Mouse (Mus musculus) limb, embryonic 10.5 days (tissue): ENCODE measurements around the gene Cldn34d. TPM values are rescaled to one million over a fixed set of nuclear protein-coding genes. Genes with fewer than 3 reads are reported as not detected.

ENCODE experiments used
- DNase-seq: peaks from one replicate; pipeline ENCODE4 v3.0.0-alpha.2; 2017; ENCODE audit warnings: low spot score
- H3K27ac ChIP-seq: fragments of 300-500 bp; sonication (generic); 2 replicates; pipeline ENCODE4 v1.5.1; 2016; ENCODE audit warnings: mild to moderate bottlenecking
- H3K27me3 ChIP-seq: fragments of 300-500 bp; sonication (generic); 2 replicates; pipeline ENCODE4 v1.6.1; 2016; ENCODE audit warnings: low read depth, mild to moderate bottlenecking; ENCODE audit not compliant: poor library complexity, severe bottlenecking
- H3K36me3 ChIP-seq: fragments of 300-500 bp; sonication (generic); 2 replicates; pipeline ENCODE4 v1.6.1; 2016; ENCODE audit warnings: mild to moderate bottlenecking, moderate library complexity
- H3K4me1 ChIP-seq: fragments of 300-500 bp; sonication (generic); 2 replicates; pipeline ENCODE4 v1.6.1; 2016
- H3K4me3 ChIP-seq: fragments of 300-500 bp; sonication (generic); 2 replicates; pipeline ENCODE4 v1.5.1; 2016; ENCODE audit warnings: mild to moderate bottlenecking, moderate library complexity
- H3K9me3 ChIP-seq: fragments of 300-500 bp; sonication (generic); replicated peaks from 2 replicates; pipeline ENCODE4 v1.6.1; 2016; ENCODE audit warnings: mild to moderate bottlenecking
- WGBS: fragments of 180-500 bp; shearing (Covaris S2); methylation state at CpG from one replicate; pipeline ENCODE4 v1.1.7; 2016; 5-methylcytosine and 5-hydroxymethylcytosine counted together
- polyA plus RNA-seq: library from polyadenylated mRNA; unstranded; fragments of >200 nt; fragmentation: Nextera tagmentation; extraction: Ambion mirVana; gene quantifications from 2 replicates; pipeline ENCODE4 v1.2.1, GENCODE M21; 2016

Gene Cldn34d
- not detected in 2 replicates for polyA plus RNA-seq

DNA sequence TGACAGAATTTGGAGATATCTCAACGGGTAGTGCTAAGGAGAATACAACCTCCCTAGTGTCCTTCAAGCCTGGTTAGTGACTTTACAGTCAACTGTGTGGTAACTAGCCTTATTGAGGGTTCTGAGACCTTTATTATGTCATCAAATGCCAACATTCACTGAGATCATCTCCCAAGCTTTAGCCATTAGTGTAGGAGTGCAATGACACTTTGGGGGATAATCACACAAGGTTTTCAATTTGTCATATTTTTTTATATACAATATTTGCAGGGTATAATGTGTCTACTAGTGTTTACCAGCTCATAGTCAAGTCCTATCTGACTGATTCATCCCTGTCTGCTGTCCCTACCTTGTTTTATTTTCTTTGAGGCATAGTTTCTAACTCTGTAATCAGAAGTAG, at the start of gene Cldn34d:
TSS of gene Cldn34d (minus strand) at position 101 of the 400 bp plus-strand sequence.
- Histone ChIP-seq H3K4me1 (no peaks in the 10 kb centered on the region), H3K27ac (no peak within 1 kb of the TSS), H3K36me3 (no peaks in the 10 kb centered on the region), H3K4me3 (no peak within 1 kb of the TSS), H3K27me3 (no peaks in the 10 kb centered on the region), H3K9me3 (peaks cover 3% of the 10 kb centered on the region)
- DNase-seq, result no peak
- 87% methylated on average over 1 of the region's 1 CpGs for WGBS

DNA sequence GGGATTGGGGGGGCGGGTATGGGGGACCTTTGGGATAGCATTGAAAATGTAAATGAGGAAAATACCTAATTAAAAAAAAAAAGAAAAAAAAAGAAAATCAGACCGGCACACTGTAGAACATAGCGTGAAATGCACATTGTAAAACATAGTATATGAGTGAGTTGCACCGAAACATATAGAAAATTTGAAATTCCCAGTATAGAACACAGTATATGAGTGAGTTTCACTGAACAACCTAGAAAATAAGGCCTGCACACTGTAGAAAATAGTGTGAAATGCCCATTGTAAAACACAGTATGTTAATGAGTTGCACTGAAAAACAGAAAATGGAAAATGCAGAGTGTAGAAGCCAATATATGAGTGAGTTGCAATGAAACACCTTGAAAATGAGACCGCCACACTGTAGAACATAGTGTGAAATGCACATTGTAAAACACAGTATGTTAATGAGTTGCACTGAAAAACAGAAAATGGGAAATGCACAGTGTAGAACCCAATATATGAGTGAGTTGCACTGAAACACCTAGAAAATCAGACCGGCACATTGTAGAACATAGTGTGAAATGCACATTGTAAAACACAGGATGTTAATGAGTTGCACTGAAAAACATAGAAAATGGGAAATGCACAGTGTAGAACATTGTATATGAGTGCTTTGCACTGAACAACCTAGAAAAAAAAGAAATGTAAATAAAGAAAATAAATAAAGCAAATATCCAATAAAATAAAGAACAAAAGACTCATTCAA, 4.1 kb downstream of the Cldn34d start:
- no peaks in the 10 kb centered on the region for H3K4me1 ChIP-seq
- WGBS, result 51% methylated on average over 6 of the region's 6 CpGs
- no peak overlapping the region for H3K27ac ChIP-seq
- H3K27me3 ChIP-seq, result no peaks in the 10 kb centered on the region
- no peaks in the 10 kb centered on the region for H3K36me3 ChIP-seq
- peaks cover 3% of the 10 kb centered on the region for H3K9me3 ChIP-seq
- DNase-seq, result peak; percentile 49
- H3K4me3 ChIP-seq, result no peak overlapping the region

Other genes with a start within 250 kb of the Cldn34d start
- gene Cldn34b4, start 209.6 kb downstream of the Cldn34d start, polyA plus RNA-seq, result not detected in 2 replicates